Mouse (Mus musculus) midbrain, embryonic 15.5 days (tissue): ENCODE data around the gene Cited2. TPM values are rescaled to one million over a fixed set of nuclear protein-coding genes. Genes with fewer than 3 reads are reported as not detected.

Experiments used
- ATAC-seq: fragments of 200-750 bp; cut with Nextera tagmentation; replicated peaks from 2 replicates; pipeline ENCODE4 v1.8.0; 2017; ENCODE audit warnings: moderate TSS enrichment
- H3K27ac ChIP-seq: fragments of 300-500 bp; sonication (generic); 2 replicates; pipeline ENCODE4 v1.5.1; 2015; ENCODE audit warnings: mild to moderate bottlenecking, inconsistent platforms
- H3K27me3 ChIP-seq: fragments of 300-500 bp; sonication (generic); replicated peaks from 2 replicates; pipeline ENCODE4 v1.6.1; 2015; ENCODE audit warnings: inconsistent platforms
- H3K36me3 ChIP-seq: fragments of 300-500 bp; sonication (generic); replicated peaks from 2 replicates; pipeline ENCODE4 v1.6.1; 2015; ENCODE audit warnings: inconsistent platforms
- H3K4me1 ChIP-seq: fragments of 300-500 bp; sonication (generic); 2 replicates; pipeline ENCODE4 v1.6.1; 2015; ENCODE audit warnings: inconsistent platforms
- H3K4me2 ChIP-seq: fragments of 300-500 bp; sonication (generic); 2 replicates; pipeline ENCODE4 v1.6.1; 2015; ENCODE audit warnings: inconsistent platforms, mild to moderate bottlenecking, moderate library complexity
- H3K4me3 ChIP-seq: fragments of 300-500 bp; sonication (generic); 2 replicates; pipeline ENCODE4 v1.5.1; 2015; ENCODE audit warnings: mild to moderate bottlenecking, inconsistent platforms
- H3K9ac ChIP-seq: fragments of 300-500 bp; sonication (generic); 2 replicates; pipeline ENCODE4 v1.6.1; 2015; ENCODE audit warnings: mild to moderate bottlenecking, inconsistent platforms
- H3K9me3 ChIP-seq: fragments of 300-500 bp; sonication (generic); 2 replicates; pipeline ENCODE4 v1.6.1; 2016; ENCODE audit warnings: inconsistent platforms
- WGBS: fragments of 180-500 bp; shearing (Covaris S2); methylation state at CpG from one replicate; pipeline ENCODE4 v1.1.7; 2015; ENCODE audit warnings: mixed read lengths; 5-methylcytosine and 5-hydroxymethylcytosine counted together
- polyA plus RNA-seq: library from polyadenylated mRNA; unstranded; fragments of >200 nt; fragmentation: Nextera tagmentation; extraction: Ambion mirVana; gene quantifications from 2 replicates; pipeline ENCODE4 v1.2.1, GENCODE M21; 2015

The Cited2 gene
- polyA plus RNA-seq = 63.3 and 63.6 TPM in 2 replicates

DNA sequence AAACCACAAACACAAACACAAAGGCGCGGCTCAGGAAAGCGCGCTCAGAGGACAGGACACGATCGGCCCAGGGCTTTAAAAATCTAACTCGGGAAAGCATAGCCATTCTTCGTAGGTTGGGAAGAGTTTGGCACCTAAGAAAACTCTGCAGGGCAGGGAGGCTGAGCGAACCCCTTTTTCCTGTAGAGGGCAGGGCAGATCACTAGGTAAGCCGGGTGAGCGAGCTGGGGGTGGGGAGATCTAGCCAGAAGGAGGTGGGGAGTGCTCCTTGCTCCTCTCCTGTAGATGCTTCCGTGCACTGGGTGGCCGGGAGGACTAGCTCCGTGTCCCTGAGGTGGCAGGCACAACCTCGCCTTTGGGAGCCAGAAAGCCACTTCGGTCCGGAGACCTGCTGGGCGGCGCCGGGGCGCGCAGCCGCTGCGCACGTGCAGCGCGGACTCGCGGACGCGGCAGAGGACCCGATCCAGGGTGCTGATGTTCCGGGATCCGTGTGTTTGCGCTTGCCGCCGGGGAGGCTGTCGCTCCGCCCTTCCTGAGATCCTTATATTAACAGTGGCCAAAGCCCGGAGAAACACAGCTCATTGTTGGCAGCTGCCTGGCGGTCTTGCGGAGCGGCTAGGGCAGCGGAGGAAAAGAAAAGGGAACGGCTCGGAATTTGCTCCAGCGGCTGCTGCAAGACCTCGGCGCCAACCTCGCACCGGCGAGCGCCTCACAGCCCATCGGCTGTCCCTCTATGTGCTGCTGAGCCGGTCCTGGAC lies at the start of gene Cited2:
TSS of gene Cited2 (plus strand) at position 566 of the 758 bp plus-strand sequence.
- Histone ChIP-seq H3K9me3 (no peaks in the 10 kb centered on the region), H3K9ac (peak within 1 kb of the TSS; percentile 97), H3K4me3 (peak within 1 kb of the TSS; percentile 88), H3K4me2 (peak within 1 kb of the TSS; percentile 67), H3K36me3 (no peaks in the 10 kb centered on the region), H3K27me3 (no peaks in the 10 kb centered on the region), H3K27ac (peak within 1 kb of the TSS; percentile 99), H3K4me1 (peaks cover 31% of the 10 kb centered on the region)
- ATAC-seq = peak; percentile 85
- under 1% methylated on average over 55 of the region's 55 CpGs for WGBS

GRCm38 (mm10) chr10:17674454-17674853 lies 48.6 kb upstream of the Cited2 start:
- no peaks in the 10 kb centered on the region for H3K9me3 ChIP-seq
- WGBS = 89% methylated on average over 5 of the region's 5 CpGs
- H3K9ac ChIP-seq = no peak overlapping the region
- H3K4me3 ChIP-seq = no peak overlapping the region
- no peaks in the 10 kb centered on the region for H3K27me3 ChIP-seq
- H3K4me1 ChIP-seq = no peaks in the 10 kb centered on the region
- no peaks in the 10 kb centered on the region for H3K36me3 ChIP-seq
- H3K4me2 ChIP-seq = no peak overlapping the region
- H3K27ac ChIP-seq = no peak overlapping the region
- ATAC-seq = no peak

DNA sequence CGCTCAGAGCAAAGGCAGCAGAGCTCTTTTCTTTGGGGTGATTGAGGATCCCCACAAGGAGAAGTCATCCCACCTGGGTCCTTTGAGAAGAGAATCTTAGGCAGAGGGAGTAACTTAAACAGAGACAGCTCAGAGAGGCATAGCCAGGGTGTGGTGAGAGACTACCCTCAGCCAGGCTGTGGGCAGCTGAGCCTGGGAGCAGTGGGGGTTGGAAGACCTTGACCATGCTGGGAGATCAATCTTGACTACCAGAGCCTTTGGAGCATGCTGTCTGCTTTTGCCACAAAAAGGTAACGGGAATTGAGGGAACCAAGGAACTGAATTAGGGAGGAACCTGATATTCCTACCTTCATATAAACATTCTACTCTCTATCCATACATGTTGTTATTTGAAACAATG lies 48.1 kb upstream of the Cited2 start:
- H3K27ac ChIP-seq = no peak overlapping the region
- no peak for ATAC-seq

GRCm38 (mm10) chr10:17676464-17676863 lies 46.6 kb upstream of the Cited2 start:
- Histone ChIP-seq H3K36me3 (no peaks in the 10 kb centered on the region), H3K9me3 (no peaks in the 10 kb centered on the region), H3K4me3 (no peak overlapping the region), H3K27me3 (no peaks in the 10 kb centered on the region), H3K4me1 (no peaks in the 10 kb centered on the region), H3K27ac (no peak overlapping the region), H3K9ac (no peak overlapping the region), H3K4me2 (no peak overlapping the region)
- WGBS = 84% methylated on average over 3 of the region's 3 CpGs
- ATAC-seq = no peak

More for the DNA sequence above, 48.1 kb upstream of the Cited2 start:
- no peak overlapping the region for H3K9ac ChIP-seq
- H3K4me2 ChIP-seq = no peak overlapping the region
- no peaks in the 10 kb centered on the region for H3K27me3 ChIP-seq
- H3K4me3 ChIP-seq = no peak overlapping the region
- 95% methylated on average over 2 of the region's 2 CpGs for WGBS
- H3K9me3 ChIP-seq = no peaks in the 10 kb centered on the region
- H3K4me1 ChIP-seq = no peaks in the 10 kb centered on the region
- no peaks in the 10 kb centered on the region for H3K36me3 ChIP-seq

DNA sequence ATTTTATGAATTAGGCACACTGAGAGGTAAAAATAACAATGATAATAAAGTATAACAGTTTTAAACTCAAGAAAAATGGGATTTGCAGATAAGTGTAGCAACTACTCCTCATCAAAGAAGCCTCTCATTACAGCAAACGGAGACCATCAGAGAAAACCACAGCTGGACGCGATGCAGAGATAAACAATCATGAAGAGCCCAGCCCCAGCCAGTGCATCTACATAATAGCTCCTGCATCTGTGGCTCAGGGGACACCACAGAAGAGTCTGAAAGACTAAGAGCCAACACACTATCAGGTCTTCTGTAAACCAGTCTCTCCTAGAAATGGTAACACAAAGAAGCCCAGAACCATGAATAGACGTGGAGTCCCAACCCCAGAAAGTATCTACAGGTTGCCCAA lies 45.7 kb upstream of the Cited2 start:
- Histone ChIP-seq H3K27ac (no peak overlapping the region), H3K9me3 (no peaks in the 10 kb centered on the region), H3K4me3 (no peak overlapping the region), H3K36me3 (no peaks in the 10 kb centered on the region), H3K4me2 (no peak overlapping the region), H3K4me1 (no peaks in the 10 kb centered on the region), H3K9ac (no peak overlapping the region), H3K27me3 (no peaks in the 10 kb centered on the region)
- 81% methylated on average over 4 of the region's 4 CpGs for WGBS
- no peak for ATAC-seq

- WGBS = 81% methylated on average over 8 of the region's 8 CpGs
- H3K27ac ChIP-seq = no peak overlapping the region
- H3K4me3 ChIP-seq = no peak overlapping the region
- no peaks in the 10 kb centered on the region for H3K36me3 ChIP-seq
- H3K9ac ChIP-seq = no peak overlapping the region
- no peak for ATAC-seq
- H3K4me1 ChIP-seq = no peaks in the 10 kb centered on the region
- no peaks in the 10 kb centered on the region for H3K9me3 ChIP-seq
- no peak overlapping the region for H3K4me2 ChIP-seq
- H3K27me3 ChIP-seq = no peaks in the 10 kb centered on the region
Observed at GRCm38 (mm10) chr10:17680432-17681382, 42.3 kb upstream of the Cited2 start.

DNA sequence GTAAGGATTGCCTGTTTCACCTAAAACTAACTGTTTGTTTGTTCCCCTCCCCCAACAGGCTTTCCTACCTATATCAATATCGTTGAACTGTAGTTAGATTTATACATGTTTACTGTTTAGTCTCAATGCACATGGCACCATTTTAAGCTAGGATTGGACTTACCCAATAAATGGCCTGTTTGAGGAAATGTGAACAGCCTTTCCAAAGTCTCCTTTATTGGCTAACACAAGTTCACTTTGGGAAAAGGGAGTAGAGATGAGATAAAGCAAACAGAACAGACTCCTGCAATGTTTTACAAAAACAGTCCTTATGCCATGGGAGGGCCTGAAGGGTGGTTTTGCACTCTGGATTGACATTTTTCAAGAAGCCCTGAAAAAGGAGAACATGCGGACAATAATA lies 41.6 kb upstream of the Cited2 start:
- H3K27ac ChIP-seq = no peak overlapping the region
- no peaks in the 10 kb centered on the region for H3K9me3 ChIP-seq
- H3K4me2 ChIP-seq = no peak overlapping the region
- 88% methylated on average over 2 of the region's 2 CpGs for WGBS
- ATAC-seq = no peak
- H3K27me3 ChIP-seq = no peaks in the 10 kb centered on the region
- H3K4me3 ChIP-seq = no peak overlapping the region
- H3K36me3 ChIP-seq = no peaks in the 10 kb centered on the region
- no peak overlapping the region for H3K9ac ChIP-seq
- no peaks in the 10 kb centered on the region for H3K4me1 ChIP-seq

GRCm38 (mm10) chr10:17683852-17684428 lies 39.1 kb upstream of the Cited2 start:
- H3K4me3 ChIP-seq = no peak overlapping the region
- no peaks in the 10 kb centered on the region for H3K36me3 ChIP-seq
- H3K27me3 ChIP-seq = no peaks in the 10 kb centered on the region
- H3K4me1 ChIP-seq = no peaks in the 10 kb centered on the region
- 88% methylated on average over 6 of the region's 6 CpGs for WGBS
- H3K9me3 ChIP-seq = no peaks in the 10 kb centered on the region
- H3K27ac ChIP-seq = no peak overlapping the region
- ATAC-seq = no peak
- H3K9ac ChIP-seq = no peak overlapping the region
- no peak overlapping the region for H3K4me2 ChIP-seq

GRCm38 (mm10) chr10:17689806-17690205 lies 33.2 kb upstream of the Cited2 start:
- 73% methylated on average over 4 of the region's 4 CpGs for WGBS
- Histone ChIP-seq H3K4me2 (no peak overlapping the region), H3K9me3 (no peaks in the 10 kb centered on the region), H3K9ac (no peak overlapping the region), H3K4me1 (no peaks in the 10 kb centered on the region), H3K4me3 (no peak overlapping the region), H3K36me3 (no peaks in the 10 kb centered on the region), H3K27ac (no peak overlapping the region), H3K27me3 (no peaks in the 10 kb centered on the region)
- ATAC-seq = no peak

GRCm38 (mm10) chr10:17691709-17692108 lies 31.3 kb upstream of the Cited2 start:
- no peak for ATAC-seq
- no peak overlapping the region for H3K27ac ChIP-seq
- H3K27me3 ChIP-seq = no peaks in the 10 kb centered on the region
- no peaks in the 10 kb centered on the region for H3K9me3 ChIP-seq
- H3K4me1 ChIP-seq = no peaks in the 10 kb centered on the region
- no peaks in the 10 kb centered on the region for H3K36me3 ChIP-seq
- H3K4me3 ChIP-seq = no peak overlapping the region
- no peak overlapping the region for H3K4me2 ChIP-seq
- no peak overlapping the region for H3K9ac ChIP-seq
- WGBS = 86% methylated on average over 1 of the region's 1 CpGs

DNA sequence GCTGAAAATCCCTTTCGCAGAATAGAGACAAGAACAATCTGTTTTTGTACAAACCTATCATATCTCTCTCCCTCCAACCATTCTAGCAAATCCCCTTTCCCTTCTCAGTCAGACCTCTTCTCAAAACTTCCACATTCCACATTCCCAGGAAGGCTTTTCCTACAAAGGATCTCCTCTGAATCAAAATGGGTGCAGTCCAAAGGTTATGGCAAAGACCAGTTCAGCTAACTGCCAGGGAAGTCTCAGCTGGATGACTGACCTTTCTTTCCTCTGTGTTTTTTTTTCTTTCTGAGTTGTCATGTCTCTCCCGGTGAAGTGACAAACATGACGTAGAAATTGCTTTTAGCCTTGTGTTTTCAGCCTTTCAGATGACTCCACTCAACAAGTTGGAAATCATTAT lies 27.2 kb upstream of the Cited2 start:
- Histone ChIP-seq H3K27me3 (no peaks in the 10 kb centered on the region), H3K36me3 (no peaks in the 10 kb centered on the region), H3K4me3 (no peak overlapping the region), H3K27ac (no peak overlapping the region), H3K9ac (no peak overlapping the region), H3K4me1 (no peaks in the 10 kb centered on the region), H3K9me3 (no peaks in the 10 kb centered on the region), H3K4me2 (no peak overlapping the region)
- 81% methylated on average over 3 of the region's 3 CpGs for WGBS
- ATAC-seq = no peak
